Mouse (Mus musculus): ENCODE data around the gene Lrp2.

Gene Lrp2

DNA sequence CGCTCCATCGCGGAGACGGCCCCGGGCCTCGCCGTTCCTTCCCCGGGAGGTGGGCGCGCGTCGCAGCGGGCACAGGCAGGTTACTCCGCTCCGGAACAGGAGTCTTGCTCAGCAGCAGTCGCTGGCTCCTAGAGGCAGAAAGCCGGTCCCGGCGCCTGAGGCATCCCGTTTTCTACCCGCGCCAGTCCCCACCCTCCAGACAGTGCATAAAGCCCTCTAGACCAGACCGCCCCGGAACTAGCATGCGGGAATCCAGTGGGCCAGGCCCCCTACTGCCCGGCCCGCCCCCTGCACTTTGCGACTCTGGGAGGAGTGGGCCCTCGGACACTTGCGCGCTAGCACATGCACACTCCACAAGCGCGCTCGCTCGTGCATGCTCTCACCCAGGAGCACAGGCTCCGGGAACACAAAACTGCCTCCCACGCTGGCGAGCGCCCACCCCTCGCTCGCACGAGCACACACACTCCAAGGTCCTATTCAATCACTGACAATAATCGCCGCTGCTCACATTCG lies at the start of gene Lrp2:
Gene Lrp2 (minus strand): TSS at position 180 of the 513 bp plus-strand sequence.
- peaks cover 77% of the 10 kb centered on the region for H3K4me1 ChIP-seq (replicated peaks; ENCODE audit: low read depth, low read length)
- no peaks in the 10 kb centered on the region for H3K36me3 ChIP-seq (ENCODE audit: insufficient read depth, low read length)
- H3K27me3 ChIP-seq (ENCODE audit: insufficient read depth, low read length): peaks cover 40% of the 10 kb centered on the region
- no peaks in the 10 kb centered on the region for H3K9me3 ChIP-seq (ENCODE audit: low read length)
- no peak for TF ChIP-seq CTCF (conservative IDR thresholded peaks at IDR 0.05; ENCODE audit: low read length)
- TF ChIP-seq NANOG (IDR thresholded peaks at IDR 0.05; ENCODE audit: borderline replicate concordance, low read length): no peak
- TF ChIP-seq POU5F1 (IDR thresholded peaks at IDR 0.05; ENCODE audit: borderline replicate concordance, low read length): no peak
- H3K4me3 ChIP-seq (replicated peaks; ENCODE audit: low read length): peak within 1 kb of the TSS; percentile 95

DNA sequence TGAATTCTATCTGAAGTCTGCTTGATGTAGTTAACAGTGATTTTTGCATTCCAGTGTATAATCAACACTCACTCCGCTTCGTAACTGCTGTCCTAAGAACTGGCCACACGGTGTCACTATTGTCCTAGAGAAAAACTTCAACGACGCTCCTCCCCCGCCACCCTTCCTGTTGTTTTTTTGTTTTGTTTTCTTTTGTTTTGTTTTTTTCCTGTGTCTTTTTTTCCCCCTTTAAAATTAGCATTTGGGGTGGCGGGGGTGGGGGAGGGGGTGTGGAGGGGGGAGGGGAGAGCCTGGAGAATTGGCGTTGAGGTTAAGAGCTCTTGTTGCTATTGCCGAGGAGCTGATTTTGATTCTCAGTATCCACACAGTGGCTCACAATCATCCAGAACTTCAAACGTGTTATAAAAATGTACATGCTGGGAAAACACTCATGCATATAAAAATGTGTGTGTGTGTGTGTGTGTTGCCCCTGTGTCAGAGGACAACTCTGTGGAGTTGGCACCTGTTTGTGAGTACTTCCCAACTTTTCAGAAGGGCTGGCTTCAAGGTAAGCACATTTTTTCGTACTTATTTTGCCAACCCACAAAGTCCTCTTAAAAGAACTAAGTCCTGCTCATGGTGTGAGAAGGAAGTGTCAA lies 49.3 kb upstream of the Lrp2 start:
- peaks cover 7% of the 10 kb centered on the region for H3K4me1 ChIP-seq (replicated peaks; ENCODE audit: low read depth, low read length)
- no peaks in the 10 kb centered on the region for H3K36me3 ChIP-seq (ENCODE audit: insufficient read depth, low read length)
- H3K4me3 ChIP-seq (replicated peaks; ENCODE audit: low read length): no peak overlapping the region
- peak; percentile 64 for TF ChIP-seq CTCF (conservative IDR thresholded peaks at IDR 0.05; ENCODE audit: low read length)
- no peak for TF ChIP-seq NANOG (IDR thresholded peaks at IDR 0.05; ENCODE audit: borderline replicate concordance, low read length)
- peaks cover 4% of the 10 kb centered on the region; the same call in 1 of the 2 replicates for H3K9me3 ChIP-seq (ENCODE audit: low read length)
- 0 out of 2 replicates have a peak, but pooled peaks cover 6% of the 10 kb centered on the region for H3K27me3 ChIP-seq (ENCODE audit: insufficient read depth, low read length)

DNA sequence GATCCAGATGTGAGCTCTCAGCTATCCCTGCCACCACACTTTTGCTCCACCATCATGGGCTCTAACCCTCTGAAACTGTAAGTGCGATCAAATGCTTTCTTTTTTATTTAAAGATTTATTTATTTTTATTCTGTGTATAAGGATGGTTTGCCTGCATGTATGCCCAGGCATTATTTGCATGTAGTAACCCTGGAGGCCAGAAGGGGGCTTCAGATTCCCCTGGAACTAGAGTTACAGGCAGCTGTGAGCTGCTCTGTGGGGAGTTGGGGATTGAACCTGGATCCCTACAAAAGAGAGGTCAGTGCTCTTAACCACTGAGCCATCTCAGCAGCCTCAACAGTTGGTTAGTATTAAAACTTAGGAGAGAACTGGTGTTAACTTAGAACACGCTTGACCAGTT lies 45.6 kb upstream of the Lrp2 start:
- H3K27me3 ChIP-seq (ENCODE audit: insufficient read depth, low read length): peaks cover 24% of the 10 kb centered on the region
- TF ChIP-seq POU5F1 (IDR thresholded peaks at IDR 0.05; ENCODE audit: borderline replicate concordance, low read length) (no peak), CTCF (conservative IDR thresholded peaks at IDR 0.05; ENCODE audit: low read length) (peak; percentile 64), NANOG (IDR thresholded peaks at IDR 0.05; ENCODE audit: borderline replicate concordance, low read length) (no peak)
- H3K4me1 ChIP-seq (replicated peaks; ENCODE audit: low read depth, low read length): peaks cover 17% of the 10 kb centered on the region
- no peaks in the 10 kb centered on the region for H3K9me3 ChIP-seq (ENCODE audit: low read length)
- no peaks in the 10 kb centered on the region for H3K36me3 ChIP-seq (ENCODE audit: insufficient read depth, low read length)
- no peak overlapping the region for H3K4me3 ChIP-seq (replicated peaks; ENCODE audit: low read length)

DNA sequence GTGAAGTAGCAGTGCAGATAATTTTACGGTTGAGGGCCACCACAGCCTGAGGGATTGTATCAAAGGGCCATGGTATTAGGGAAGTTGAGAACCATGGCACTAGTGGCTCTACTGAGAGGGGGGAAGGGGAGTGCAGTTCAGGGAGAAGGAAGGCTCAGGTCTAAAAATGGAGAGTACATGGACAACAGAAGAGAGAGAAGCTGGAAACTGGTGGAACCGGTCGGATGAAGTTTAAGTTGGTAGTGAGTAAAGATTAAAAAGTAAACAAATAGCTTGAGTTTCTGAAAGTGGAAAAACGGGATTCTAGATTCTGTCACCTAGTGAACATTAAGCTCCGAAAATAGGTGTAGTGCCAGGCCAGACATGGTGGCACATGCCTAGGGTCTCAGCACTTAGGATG lies 44.9 kb upstream of the Lrp2 start:
- peaks cover 28% of the 10 kb centered on the region for H3K27me3 ChIP-seq (ENCODE audit: insufficient read depth, low read length)
- TF ChIP-seq CTCF (conservative IDR thresholded peaks at IDR 0.05; ENCODE audit: low read length) (no peak), NANOG (IDR thresholded peaks at IDR 0.05; ENCODE audit: borderline replicate concordance, low read length) (no peak), POU5F1 (IDR thresholded peaks at IDR 0.05; ENCODE audit: borderline replicate concordance, low read length) (no peak)

DNA sequence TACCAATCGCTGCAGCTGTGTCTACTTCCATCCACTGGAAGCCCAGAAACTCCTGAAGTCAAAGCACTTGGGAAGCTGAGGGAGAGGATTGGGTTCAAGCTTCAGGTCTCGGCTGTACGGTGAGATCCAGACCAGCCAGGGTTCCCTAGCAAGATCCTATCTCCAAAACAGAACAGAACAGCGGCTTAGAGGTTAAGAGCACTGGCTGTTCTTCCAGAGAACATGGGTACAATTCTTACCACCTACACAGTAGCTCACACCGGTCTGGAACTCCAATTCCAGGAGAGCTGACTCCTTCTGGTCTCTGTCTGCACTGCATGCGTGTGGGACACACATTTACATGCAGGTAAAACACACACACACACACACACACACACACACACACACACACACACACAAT lies 44.0 kb upstream of the Lrp2 start:
- H3K36me3 ChIP-seq (ENCODE audit: insufficient read depth, low read length): no peaks in the 10 kb centered on the region

More for the DNA sequence above, 44.9 kb upstream of the Lrp2 start:
- H3K4me1 ChIP-seq (replicated peaks; ENCODE audit: low read depth, low read length): peaks cover 17% of the 10 kb centered on the region
- H3K9me3 ChIP-seq (ENCODE audit: low read length): no peaks in the 10 kb centered on the region
- no peaks in the 10 kb centered on the region for H3K36me3 ChIP-seq (ENCODE audit: insufficient read depth, low read length)
- H3K4me3 ChIP-seq (replicated peaks; ENCODE audit: low read length): no peak overlapping the region

DNA sequence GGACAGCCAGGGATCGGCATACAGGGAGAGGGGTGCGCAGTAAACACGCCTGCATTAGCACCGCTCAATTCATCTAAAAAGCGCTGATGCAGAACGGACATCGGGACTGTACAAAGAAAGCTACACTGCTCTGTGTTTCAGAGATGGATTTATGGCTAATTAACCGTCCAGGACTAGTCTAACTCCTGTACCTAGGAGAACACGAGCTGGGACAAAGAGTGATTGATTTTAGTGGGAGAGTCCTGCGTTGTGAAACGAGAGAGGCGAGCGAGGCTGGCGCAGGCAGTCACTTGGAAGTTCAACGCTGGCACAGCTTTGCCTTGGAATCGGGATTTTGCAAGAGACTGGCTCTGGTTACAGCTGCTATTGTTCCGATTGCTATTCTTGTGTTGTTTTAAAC lies 43.4 kb upstream of the Lrp2 start:
- H3K36me3 ChIP-seq (ENCODE audit: insufficient read depth, low read length): no peaks in the 10 kb centered on the region
- peaks cover 12% of the 10 kb centered on the region for H3K4me1 ChIP-seq (replicated peaks; ENCODE audit: low read depth, low read length)
- TF ChIP-seq POU5F1 (IDR thresholded peaks at IDR 0.05; ENCODE audit: borderline replicate concordance, low read length) (no peak), CTCF (conservative IDR thresholded peaks at IDR 0.05; ENCODE audit: low read length) (no peak), NANOG (IDR thresholded peaks at IDR 0.05; ENCODE audit: borderline replicate concordance, low read length) (no peak)
- no peaks in the 10 kb centered on the region for H3K9me3 ChIP-seq (ENCODE audit: low read length)
- peak overlapping the region; percentile 63 for H3K4me3 ChIP-seq (replicated peaks; ENCODE audit: low read length)
- H3K27me3 ChIP-seq (ENCODE audit: insufficient read depth, low read length): peaks cover 34% of the 10 kb centered on the region

More for the DNA sequence above, 44.0 kb upstream of the Lrp2 start:
- Histone ChIP-seq H3K4me1 (replicated peaks; ENCODE audit: low read depth, low read length) (peaks cover 12% of the 10 kb centered on the region), H3K4me3 (replicated peaks; ENCODE audit: low read length) (no peak overlapping the region), H3K27me3 (ENCODE audit: insufficient read depth, low read length) (peaks cover 32% of the 10 kb centered on the region), H3K9me3 (ENCODE audit: low read length) (no peaks in the 10 kb centered on the region)
- TF ChIP-seq NANOG (IDR thresholded peaks at IDR 0.05; ENCODE audit: borderline replicate concordance, low read length): no peak
- no peak for TF ChIP-seq POU5F1 (IDR thresholded peaks at IDR 0.05; ENCODE audit: borderline replicate concordance, low read length)
- TF ChIP-seq CTCF (conservative IDR thresholded peaks at IDR 0.05; ENCODE audit: low read length): no peak

DNA sequence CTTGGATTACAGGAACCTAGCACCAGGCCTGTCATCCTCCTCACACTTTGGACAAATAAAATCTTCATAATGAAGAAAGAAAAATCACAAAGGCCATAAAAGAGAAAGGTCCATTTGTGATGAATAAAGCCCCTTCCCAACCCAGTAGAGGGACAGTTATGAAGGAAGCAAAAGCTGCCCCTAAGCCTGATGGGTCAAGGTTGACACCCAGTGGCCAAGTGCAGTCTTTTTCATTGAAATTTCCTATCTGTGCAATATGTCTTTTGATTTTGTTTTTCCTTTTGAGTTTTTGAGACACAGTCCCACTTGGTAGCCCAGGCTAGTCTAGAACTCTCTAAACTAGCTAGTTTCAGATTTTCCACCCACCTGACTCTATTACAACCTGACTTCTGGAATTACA lies 33.4 kb upstream of the Lrp2 start:
- no peak overlapping the region for H3K4me3 ChIP-seq (replicated peaks; ENCODE audit: low read length)
- H3K27me3 ChIP-seq (ENCODE audit: insufficient read depth, low read length): peaks cover 6% of the 10 kb centered on the region; the same call in 1 of the 2 replicates
- H3K36me3 ChIP-seq (ENCODE audit: insufficient read depth, low read length): no peaks in the 10 kb centered on the region
- TF ChIP-seq CTCF (conservative IDR thresholded peaks at IDR 0.05; ENCODE audit: low read length) (no peak), POU5F1 (IDR thresholded peaks at IDR 0.05; ENCODE audit: borderline replicate concordance, low read length) (no peak), NANOG (IDR thresholded peaks at IDR 0.05; ENCODE audit: borderline replicate concordance, low read length) (no peak)
- H3K4me1 ChIP-seq (replicated peaks; ENCODE audit: low read depth, low read length): peaks cover 16% of the 10 kb centered on the region
- no peaks in the 10 kb centered on the region for H3K9me3 ChIP-seq (ENCODE audit: low read length)

DNA sequence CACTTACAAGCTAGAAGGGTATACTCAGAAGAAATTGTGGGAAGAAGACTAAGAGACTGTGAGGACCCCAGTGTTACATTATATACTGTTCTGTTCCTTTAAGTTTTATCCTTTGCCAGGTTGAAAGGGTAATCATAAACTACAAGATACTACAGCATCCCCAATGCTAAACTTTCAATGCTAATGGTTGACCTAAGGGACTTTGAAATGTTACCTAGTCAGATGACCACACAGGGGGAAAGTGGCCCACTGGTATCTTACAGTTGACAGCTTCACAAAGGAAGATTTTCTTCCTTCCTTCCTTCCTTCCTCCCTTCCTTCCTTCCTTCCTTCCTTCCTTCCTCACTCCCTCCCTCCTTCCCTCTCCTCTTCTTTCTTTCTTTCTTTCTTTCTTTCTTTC lies 32.5 kb upstream of the Lrp2 start:
- Histone ChIP-seq H3K36me3 (ENCODE audit: insufficient read depth, low read length) (no peaks in the 10 kb centered on the region), H3K27me3 (ENCODE audit: insufficient read depth, low read length) (0 out of 2 replicates have a peak, but pooled peaks cover 3% of the 10 kb centered on the region), H3K4me1 (replicated peaks; ENCODE audit: low read depth, low read length) (peaks cover 24% of the 10 kb centered on the region), H3K4me3 (replicated peaks; ENCODE audit: low read length) (no peak overlapping the region), H3K9me3 (ENCODE audit: low read length) (no peaks in the 10 kb centered on the region)
- no peak for TF ChIP-seq NANOG (IDR thresholded peaks at IDR 0.05; ENCODE audit: borderline replicate concordance, low read length)
- TF ChIP-seq POU5F1 (IDR thresholded peaks at IDR 0.05; ENCODE audit: borderline replicate concordance, low read length): no peak
- TF ChIP-seq CTCF (conservative IDR thresholded peaks at IDR 0.05; ENCODE audit: low read length): no peak
